Mouse (Mus musculus) spleen, postnatal 10 days (tissue): ENCODE measurements around the gene Acss2.

Experiments
- DNase-seq, 2 experiments: peaks; one replicate each; pipeline ENCODE4 v3.0.0; 2021 to 2022; ENCODE audit warnings: low spot score in 2 of 2

Gene Acss2

GRCm38 (mm10) chr2:155517455-155518423, at the start of gene Acss2, which contains the start of gene Ggt7:
Gene Acss2, plus strand, starts transcription at chr2:155517948.
Gene Ggt7, minus strand, starts transcription at chr2:155518237.
- DNase-seq: peak; percentile 97 to 99

- DNase-seq: peak; percentile 51 to 65
Observed at GRCm38 (mm10) chr2:155472671-155473569, 44.8 kb upstream of the Acss2 start.

- DNase-seq: peak; percentile 68 to 78
Observed at GRCm38 (mm10) chr2:155473570-155474088, 44.1 kb upstream of the Acss2 start, which contains the start of gene Ncoa6. Gene Ncoa6, minus strand, starts transcription at chr2:155473894.

GRCm38 (mm10) chr2:155482021-155482420, 35.7 kb upstream of the Acss2 start:
- DNase-seq: peak; percentile 52 to 85

- no peak for DNase-seq
Observed at GRCm38 (mm10) chr2:155490998-155491397, 26.8 kb upstream of the Acss2 start.

- DNase-seq: no peak
Observed at GRCm38 (mm10) chr2:155502596-155502995, 15.2 kb upstream of the Acss2 start.

GRCm38 (mm10) chr2:155504440-155505355, 13.1 kb upstream of the Acss2 start:
- DNase-seq: no peak

GRCm38 (mm10) chr2:155505811-155506210, 11.9 kb upstream of the Acss2 start:
- no peak for DNase-seq

GRCm38 (mm10) chr2:155507721-155508470, 9.9 kb upstream of the Acss2 start:
- DNase-seq: no peak

- peak; percentile 25 to 72 for DNase-seq
Observed at GRCm38 (mm10) chr2:155512479-155512878, 5.3 kb upstream of the Acss2 start.

- DNase-seq: no peak
Observed at GRCm38 (mm10) chr2:155513543-155513942, 4.2 kb upstream of the Acss2 start.

- DNase-seq: peak; percentile 42 to 81
Observed at GRCm38 (mm10) chr2:155514666-155515065, 3.1 kb upstream of the Acss2 start.

- peak; percentile 65 to 78 for DNase-seq
Observed at GRCm38 (mm10) chr2:155515941-155516340, 1.8 kb upstream of the Acss2 start.

GRCm38 (mm10) chr2:155518531-155519270, 953 bp downstream of the Acss2 start:
- DNase-seq: no peak

- DNase-seq: no peak
Observed at GRCm38 (mm10) chr2:155523706-155524105, 6.0 kb downstream of the Acss2 start.

GRCm38 (mm10) chr2:155524378-155524777, 6.6 kb downstream of the Acss2 start:
- no peak for DNase-seq

- DNase-seq: no peak
Observed at GRCm38 (mm10) chr2:155527367-155527766, 9.6 kb downstream of the Acss2 start.

- DNase-seq: no peak
Observed at GRCm38 (mm10) chr2:155536292-155536691, 18.5 kb downstream of the Acss2 start.

GRCm38 (mm10) chr2:155537761-155538462, 20.2 kb downstream of the Acss2 start:
- DNase-seq: no peak
